Mouse (Mus musculus) liver, adult 2 months (tissue): Measurements from ENCODE around the gene Iqgap2.

Experiments
- CTCF ChIP-seq: fragments of 200-500 bp; IDR thresholded peaks from 2 replicates; pipeline ENCODE4 v1.5.1; 2011; ENCODE audit warnings: low read depth, low read length, control low read depth
- POLR2A ChIP-seq: fragments of 200-500 bp; IDR thresholded peaks from 2 replicates; pipeline ENCODE4 v1.6.1; 2011; ENCODE audit warnings: low read length, control low read depth; ENCODE audit not compliant: insufficient read depth; ENCODE audit errors: extremely low read depth

DNA sequence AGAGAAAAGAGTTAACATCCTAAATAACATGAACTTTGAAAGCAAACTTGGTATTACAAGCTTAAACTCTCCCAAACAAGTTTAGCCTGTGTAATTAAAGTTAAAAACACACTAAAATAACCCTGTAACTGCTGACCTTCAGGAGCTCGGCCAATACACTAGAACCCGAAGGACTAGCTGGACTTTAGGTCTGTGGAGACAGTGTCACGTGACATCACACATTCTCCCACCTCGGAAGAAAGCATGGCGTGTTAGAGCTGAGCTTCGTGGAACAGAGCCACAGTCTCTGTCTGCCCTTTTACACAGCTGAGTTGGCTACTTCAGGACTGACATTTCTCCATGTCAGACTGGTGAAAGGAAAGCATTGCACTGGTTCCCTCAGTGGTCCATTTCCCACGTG is 4.3 kb downstream of the Iqgap2 start:
- TF ChIP-seq POLR2A (no peak), CTCF (no peak)
